Mouse (Mus musculus) hindlimb bud, embryonic 11.5 days (tissue): ENCODE results near the gene Slfnl1.

Source experiments
- DNase-seq: peaks from one replicate; pipeline ENCODE4 v3.0.0-alpha.2; 2012; ENCODE audit warnings: low read depth, low spot score; ENCODE audit errors: extremely low spot score

The Slfnl1 gene

GRCm38 (mm10) chr4:120531986-120532385 is at the start of gene Slfnl1:
Slfnl1 (plus strand) TSS chr4:120532231.
- DNase-seq: no peak

- no peak for DNase-seq
Observed at GRCm38 (mm10) chr4:120487707-120488106, 44.3 kb upstream of the Slfnl1 start.

- DNase-seq: no peak
Observed at GRCm38 (mm10) chr4:120506955-120507354, 25.1 kb upstream of the Slfnl1 start.

DNA sequence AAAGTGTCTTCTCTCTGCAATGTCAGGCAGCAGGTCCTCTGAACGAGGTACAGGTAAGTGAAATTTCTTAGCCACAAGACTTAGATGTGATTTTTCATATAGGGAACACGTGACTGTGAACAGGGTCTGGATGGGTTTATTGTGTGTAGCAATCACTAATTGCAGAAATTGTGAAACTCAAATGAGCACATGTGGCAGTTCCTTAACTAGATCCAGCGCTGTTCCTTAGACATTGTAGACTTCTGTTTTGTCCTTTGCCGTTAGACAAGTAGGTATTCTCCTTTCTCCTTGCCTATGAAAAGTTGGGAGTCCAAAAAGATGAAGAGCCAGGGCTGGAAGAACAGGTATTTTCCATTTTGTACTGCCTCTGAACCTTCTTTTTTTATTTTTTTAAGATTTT is 20.8 kb upstream of the Slfnl1 start:
- no peak for DNase-seq

- DNase-seq: no peak
Observed at GRCm38 (mm10) chr4:120514366-120514765, 17.7 kb upstream of the Slfnl1 start.

GRCm38 (mm10) chr4:120516491-120516890 is 15.5 kb upstream of the Slfnl1 start:
- DNase-seq: no peak

DNA sequence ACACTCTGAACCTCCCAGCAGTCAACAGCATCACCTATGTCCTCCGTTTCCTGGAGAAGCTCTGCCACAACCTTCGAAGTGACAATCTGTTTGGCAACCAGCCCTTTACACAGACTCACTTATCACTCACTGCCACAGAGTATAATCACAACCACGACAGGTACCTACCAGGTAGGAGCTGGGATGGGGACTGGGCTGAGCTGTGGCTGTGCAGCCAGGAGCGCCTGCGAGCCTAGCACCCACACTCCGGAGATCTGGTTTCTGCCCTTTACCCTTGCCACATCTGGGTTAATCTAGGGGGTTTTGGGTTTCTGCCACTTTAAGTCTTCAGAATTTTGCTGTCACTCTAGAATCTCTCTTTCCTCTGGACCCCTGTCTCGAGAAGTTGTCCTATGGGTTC is 15.1 kb upstream of the Slfnl1 start:
- DNase-seq: no peak

GRCm38 (mm10) chr4:120517335-120517734 is 14.7 kb upstream of the Slfnl1 start:
- DNase-seq: no peak

DNA sequence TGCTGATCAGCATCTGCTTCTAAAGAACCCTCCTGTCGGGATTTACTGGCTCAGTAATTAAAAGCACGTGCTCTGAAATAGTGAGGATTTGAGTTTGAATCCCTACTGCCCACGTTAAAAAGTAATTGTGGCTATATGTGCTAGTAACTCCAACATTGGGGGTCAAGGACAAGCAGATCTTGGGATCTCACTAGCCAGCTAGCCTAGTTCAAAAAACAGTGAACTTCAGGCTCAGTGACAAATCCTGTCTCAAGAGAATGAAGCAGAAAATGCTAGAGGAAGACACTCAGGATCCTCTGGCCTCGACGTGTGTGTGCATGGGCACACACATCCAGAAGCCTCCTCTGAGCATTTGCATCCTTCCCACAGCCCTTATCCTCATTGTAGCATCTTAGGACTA is 10.3 kb upstream of the Slfnl1 start:
- no peak for DNase-seq

DNA sequence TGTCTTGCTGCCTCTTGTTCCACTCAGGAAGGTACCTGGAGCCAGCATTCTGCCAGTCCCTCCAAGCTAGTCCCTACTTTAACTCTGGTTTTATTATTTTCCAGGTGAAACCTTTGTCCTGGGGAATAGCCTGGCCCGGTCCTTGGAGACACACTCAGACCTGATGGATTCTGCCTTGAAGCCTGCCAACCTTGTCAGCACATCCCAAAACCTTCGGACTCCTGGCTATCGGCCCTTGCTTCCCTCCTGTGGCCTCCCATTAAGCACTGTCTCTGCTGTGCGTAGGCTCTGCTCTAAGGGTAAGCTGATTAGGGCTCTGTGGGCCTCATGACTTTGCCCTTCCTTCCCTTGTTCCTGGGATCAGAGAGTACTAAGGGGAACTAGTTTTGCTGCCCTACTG is 9.7 kb upstream of the Slfnl1 start:
- DNase-seq: no peak

- no peak for DNase-seq
Observed at GRCm38 (mm10) chr4:120523092-120523491, 8.9 kb upstream of the Slfnl1 start.

DNA sequence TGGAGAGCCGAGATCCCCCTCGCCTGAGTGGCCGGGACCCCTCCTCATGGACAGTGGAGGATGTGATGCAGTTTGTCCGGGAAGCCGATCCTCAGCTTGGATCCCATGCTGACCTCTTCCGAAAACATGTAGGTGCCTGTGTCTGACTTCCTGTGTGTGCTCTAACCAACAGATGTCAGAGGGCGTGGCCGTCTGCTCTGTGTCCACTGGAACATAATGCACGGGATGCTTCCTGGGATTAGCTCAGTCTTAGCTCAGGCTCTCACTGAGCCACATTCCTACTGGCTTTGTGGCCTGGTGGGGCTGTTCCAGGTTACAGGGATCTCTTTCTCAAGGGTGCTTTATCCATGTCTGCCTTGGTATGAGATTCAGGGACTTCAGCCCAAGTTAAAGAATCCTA is 3.9 kb upstream of the Slfnl1 start:
- no peak for DNase-seq

- DNase-seq: no peak
Observed at GRCm38 (mm10) chr4:120538664-120539063, 6.6 kb downstream of the Slfnl1 start.

GRCm38 (mm10) chr4:120544896-120545295 is 12.9 kb downstream of the Slfnl1 start:
- no peak for DNase-seq

DNA sequence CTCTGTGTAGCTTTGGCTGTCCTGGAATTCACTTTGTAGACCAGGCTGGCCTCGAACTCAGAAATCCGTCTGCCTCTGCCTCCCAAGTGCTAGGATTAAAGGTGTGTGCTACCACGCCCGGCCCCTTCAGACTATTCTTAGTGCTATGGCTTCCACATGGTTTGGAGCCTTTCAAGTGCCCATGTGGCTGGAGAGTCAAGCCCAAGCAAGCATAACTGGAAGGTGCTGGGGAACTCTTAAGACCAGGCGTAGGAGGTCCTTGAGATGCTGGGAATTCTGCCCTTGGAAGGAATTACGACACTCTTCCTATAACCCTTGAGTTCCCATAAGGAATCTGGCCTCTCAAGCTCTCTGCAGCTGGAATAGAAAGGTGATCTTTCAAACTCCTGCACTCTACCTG is 24.6 kb downstream of the Slfnl1 start:
- no peak for DNase-seq

GRCm38 (mm10) chr4:120565726-120566125 is 33.7 kb downstream of the Slfnl1 start:
- no peak for DNase-seq

- no peak for DNase-seq
Observed at GRCm38 (mm10) chr4:120568005-120568404, 36.0 kb downstream of the Slfnl1 start.

DNA sequence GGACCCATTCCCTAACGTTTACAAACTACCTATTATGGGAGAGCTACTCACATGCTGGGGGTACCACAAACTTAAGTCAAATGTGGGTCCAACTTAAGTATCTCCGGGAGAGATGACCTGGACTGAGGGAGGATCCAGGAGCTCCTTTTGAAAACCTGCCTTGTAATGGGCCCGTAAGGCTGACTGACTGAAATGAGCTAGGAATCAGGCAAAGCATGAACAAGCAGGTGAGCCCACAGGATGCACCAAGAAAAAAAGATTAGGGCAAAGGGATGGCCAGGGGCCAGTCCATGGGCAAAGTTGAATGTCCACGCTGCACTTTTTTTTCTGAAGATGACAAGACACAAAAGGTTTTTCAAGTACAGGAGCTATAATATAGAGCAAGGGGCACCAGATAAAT is 37.0 kb downstream of the Slfnl1 start:
- no peak for DNase-seq

GRCm38 (mm10) chr4:120569486-120570437 is 37.7 kb downstream of the Slfnl1 start, which contains the start of gene Ctps:
Ctps (minus strand) TSS chr4:120570276.
- DNase-seq: peak; percentile 70

DNA sequence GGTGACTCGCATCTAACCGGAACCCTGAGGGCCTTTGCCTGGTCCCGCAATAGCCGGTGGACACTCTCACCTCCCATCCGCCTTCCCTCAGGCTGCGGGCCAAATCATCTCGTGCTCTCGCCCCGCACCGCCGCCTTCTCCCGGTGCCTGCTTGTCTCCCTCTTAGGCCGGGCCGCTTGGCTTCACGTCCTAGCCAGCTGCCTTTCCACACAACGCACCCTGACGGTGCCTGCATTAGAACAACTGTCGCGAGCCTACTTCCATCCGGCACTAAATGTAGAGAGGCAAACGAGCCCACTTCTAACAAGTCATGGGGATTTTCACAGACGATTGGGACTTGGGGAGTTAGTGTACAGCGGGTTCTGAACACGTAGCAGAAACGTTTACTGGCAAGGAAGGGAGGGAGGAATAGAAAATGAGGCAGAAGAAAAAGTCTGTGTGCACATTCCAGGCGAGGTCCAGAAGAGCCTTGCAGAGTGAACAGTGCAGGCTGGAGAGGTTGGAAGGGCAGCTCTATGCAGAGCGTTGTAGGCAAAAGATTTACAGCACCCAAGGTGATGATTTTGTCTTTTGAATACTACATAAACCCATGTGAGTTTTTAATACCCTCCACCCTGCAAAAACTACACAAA is 38.5 kb downstream of the Slfnl1 start:
- DNase-seq: peak; percentile 22

DNA sequence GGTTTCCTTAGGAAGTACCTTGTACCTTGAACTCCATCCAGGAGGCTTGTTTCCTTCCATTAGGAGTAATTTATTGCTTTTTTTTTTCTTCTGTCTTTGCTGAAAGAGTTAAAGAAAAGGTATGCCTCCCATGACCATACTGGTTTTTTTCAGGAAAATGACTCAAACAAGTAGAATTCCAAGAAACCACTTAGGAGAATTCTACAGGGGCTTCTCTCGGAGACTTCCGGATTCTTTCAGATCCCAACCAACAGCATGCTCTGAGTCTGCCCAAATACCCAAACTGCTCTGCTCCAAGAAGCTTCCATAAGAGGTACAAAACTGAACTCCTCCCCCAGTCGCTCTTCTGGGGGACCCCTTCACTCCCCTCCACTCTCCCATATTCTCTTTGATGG is 39.0 kb downstream of the Slfnl1 start:
- DNase-seq: no peak

DNA sequence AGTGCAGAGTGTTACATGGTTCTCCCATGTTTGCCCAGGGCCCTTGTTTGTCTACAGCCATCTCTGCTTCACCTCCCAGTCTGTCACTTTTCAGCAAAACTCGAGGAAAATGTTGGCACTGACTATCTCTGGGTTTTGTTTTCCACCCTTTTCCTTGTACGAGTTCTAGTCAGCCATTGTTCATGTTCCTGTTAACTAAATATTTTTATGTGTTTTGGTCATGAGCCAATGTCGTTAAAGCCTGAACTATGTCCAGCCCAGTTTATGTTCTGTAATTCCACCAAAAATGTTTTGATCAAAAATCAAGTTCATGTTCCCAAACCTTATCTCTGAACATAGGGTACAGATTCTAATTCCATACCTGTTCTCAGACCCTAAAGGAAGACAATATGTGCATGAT is 39.7 kb downstream of the Slfnl1 start:
- DNase-seq: no peak
